Mouse (Mus musculus): ENCODE results near the gene Rhot2. TPM values are rescaled to one million over a fixed set of nuclear protein-coding genes. Genes with fewer than 3 reads are reported as not detected.

Gene Rhot2
- polyA plus RNA-seq, 1 experiment = 87.5 TPM

GRCm38 (mm10) chr17:25867836-25868600 lies 23.4 kb upstream of the Rhot2 start:
- H3K27me3 ChIP-seq (ENCODE audit: control insufficient read depth, insufficient read depth, low read length) = no peaks in the 10 kb centered on the region
- 1% methylated on average over 42 of the region's 42 CpGs for WGBS
- no peaks in the 10 kb centered on the region for H3K36me3 ChIP-seq (ENCODE audit: control insufficient read depth, insufficient read depth, low read length)
- TF ChIP-seq POLR2A (IDR thresholded peaks at IDR 0.05; ENCODE audit: low read depth, low read length) (no peak), CTCF (IDR thresholded peaks at IDR 0.05; ENCODE audit: extremely low read depth, insufficient read length, insufficient replicate concordance, low read depth, low read length) (no peak)
- peak overlapping the region; percentile 64 for H3K27ac ChIP-seq (ENCODE audit: insufficient read depth, low read depth, low read length)
- H3K4me1 ChIP-seq (ENCODE audit: control insufficient read depth, insufficient read depth, insufficient read length, low read length) = peaks cover 34% of the 10 kb centered on the region
- peak overlapping the region; percentile 90 for H3K4me3 ChIP-seq (ENCODE audit: low read depth, low read length)

- Histone ChIP-seq H3K4me1 (ENCODE audit: control insufficient read depth, insufficient read depth, insufficient read length, low read length) (peaks cover 34% of the 10 kb centered on the region), H3K27me3 (ENCODE audit: control insufficient read depth, insufficient read depth, low read length) (no peaks in the 10 kb centered on the region), H3K27ac (ENCODE audit: insufficient read depth, low read depth, low read length) (peak overlapping the region; percentile 64), H3K36me3 (ENCODE audit: control insufficient read depth, insufficient read depth, low read length) (no peaks in the 10 kb centered on the region), H3K4me3 (ENCODE audit: low read depth, low read length) (peak overlapping the region; percentile 90)
- TF ChIP-seq CTCF (IDR thresholded peaks at IDR 0.05; ENCODE audit: extremely low read depth, insufficient read length, insufficient replicate concordance, low read depth, low read length) (no peak), POLR2A (IDR thresholded peaks at IDR 0.05; ENCODE audit: low read depth, low read length) (no peak)
- 7% methylated on average over 7 of the region's 7 CpGs for WGBS
These were observed 22.8 kb upstream of the Rhot2 start for GRCm38 (mm10) chr17:25867509-25867835.

GRCm38 (mm10) chr17:25866172-25866571 lies 21.5 kb upstream of the Rhot2 start:
- no peak for TF ChIP-seq CTCF (IDR thresholded peaks at IDR 0.05; ENCODE audit: extremely low read depth, insufficient read length, insufficient replicate concordance, low read depth, low read length)
- no peak for TF ChIP-seq POLR2A (IDR thresholded peaks at IDR 0.05; ENCODE audit: low read depth, low read length)
- H3K36me3 ChIP-seq (ENCODE audit: control insufficient read depth, insufficient read depth, low read length) = no peaks in the 10 kb centered on the region
- peaks cover 39% of the 10 kb centered on the region for H3K4me1 ChIP-seq (ENCODE audit: control insufficient read depth, insufficient read depth, insufficient read length, low read length)
- no peak overlapping the region for H3K4me3 ChIP-seq (ENCODE audit: low read depth, low read length)
- H3K27ac ChIP-seq (ENCODE audit: insufficient read depth, low read depth, low read length) = no peak overlapping the region
- no peaks in the 10 kb centered on the region for H3K27me3 ChIP-seq (ENCODE audit: control insufficient read depth, insufficient read depth, low read length)
- 74% methylated on average over 3 of the region's 3 CpGs for WGBS

DNA sequence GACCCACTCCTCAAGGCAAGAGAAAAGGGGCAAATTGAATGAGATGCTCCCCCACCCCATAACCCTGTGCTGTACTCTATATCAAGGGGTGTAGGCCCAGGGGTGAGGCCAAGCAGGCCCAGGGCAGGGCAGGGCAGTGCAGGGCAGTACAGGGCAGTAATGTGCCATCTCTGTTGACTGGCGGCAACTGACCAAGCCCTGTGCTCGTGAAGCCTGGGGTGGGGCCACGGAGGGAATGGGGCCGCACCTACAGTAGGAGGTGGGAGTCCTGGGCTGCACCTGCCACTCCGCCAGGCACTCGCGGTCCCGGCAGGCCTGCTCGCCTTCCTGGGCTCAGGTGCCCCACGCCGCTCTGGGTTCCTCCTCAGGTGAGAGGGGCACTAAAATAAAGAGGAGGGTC lies 20.6 kb upstream of the Rhot2 start:
- H3K27ac ChIP-seq (ENCODE audit: insufficient read depth, low read depth, low read length) = peak overlapping the region; percentile 44; the same call in 1 of the 2 replicates
- H3K4me3 ChIP-seq (ENCODE audit: low read depth, low read length) = peak overlapping the region; percentile 39
- peak; percentile 26; the same call in 1 of the 2 replicates for TF ChIP-seq POLR2A (IDR thresholded peaks at IDR 0.05; ENCODE audit: low read depth, low read length)
- TF ChIP-seq CTCF (IDR thresholded peaks at IDR 0.05; ENCODE audit: extremely low read depth, insufficient read length, insufficient replicate concordance, low read depth, low read length) = no peak
- WGBS = 43% methylated on average over 11 of the region's 11 CpGs
- H3K4me1 ChIP-seq (ENCODE audit: control insufficient read depth, insufficient read depth, insufficient read length, low read length) = peaks cover 45% of the 10 kb centered on the region
- H3K27me3 ChIP-seq (ENCODE audit: control insufficient read depth, insufficient read depth, low read length) = no peaks in the 10 kb centered on the region
- H3K36me3 ChIP-seq (ENCODE audit: control insufficient read depth, insufficient read depth, low read length) = no peaks in the 10 kb centered on the region

DNA sequence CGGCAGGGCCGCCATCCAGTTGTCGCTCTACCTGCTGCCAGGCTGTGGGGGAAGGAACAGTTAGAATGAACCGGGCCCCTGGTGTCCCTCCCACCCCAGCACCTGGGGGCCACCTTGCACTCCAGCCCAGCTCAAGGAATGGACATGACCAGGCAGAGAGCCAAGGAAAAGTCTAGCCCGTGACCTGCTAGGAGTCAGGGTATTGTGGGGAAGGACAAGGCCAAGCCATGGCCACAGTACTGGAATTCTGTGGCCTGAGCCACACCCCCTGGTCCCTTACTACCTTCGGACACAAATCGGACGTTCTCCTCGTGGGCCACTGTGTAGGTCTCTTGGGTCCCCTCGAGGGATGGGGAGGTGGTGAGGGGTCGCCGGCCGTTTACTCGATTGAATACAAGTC lies 19.7 kb upstream of the Rhot2 start:
- Histone ChIP-seq H3K36me3 (ENCODE audit: control insufficient read depth, insufficient read depth, low read length) (no peaks in the 10 kb centered on the region), H3K4me3 (ENCODE audit: low read depth, low read length) (no peak overlapping the region), H3K27ac (ENCODE audit: insufficient read depth, low read depth, low read length) (peak overlapping the region; percentile 44), H3K27me3 (ENCODE audit: control insufficient read depth, insufficient read depth, low read length) (no peaks in the 10 kb centered on the region), H3K4me1 (ENCODE audit: control insufficient read depth, insufficient read depth, insufficient read length, low read length) (peaks cover 45% of the 10 kb centered on the region)
- 77% methylated on average over 14 of the region's 14 CpGs for WGBS
- no peak for TF ChIP-seq POLR2A (IDR thresholded peaks at IDR 0.05; ENCODE audit: low read depth, low read length)
- TF ChIP-seq CTCF (IDR thresholded peaks at IDR 0.05; ENCODE audit: extremely low read depth, insufficient read length, insufficient replicate concordance, low read depth, low read length) = no peak

- Histone ChIP-seq H3K27ac (ENCODE audit: insufficient read depth, low read depth, low read length) (peak overlapping the region; percentile 44), H3K4me1 (ENCODE audit: control insufficient read depth, insufficient read depth, insufficient read length, low read length) (peaks cover 40% of the 10 kb centered on the region)
- WGBS = 36% methylated on average over 6 of the region's 6 CpGs
These were observed 19.0 kb upstream of the Rhot2 start for GRCm38 (mm10) chr17:25863681-25864080.

GRCm38 (mm10) chr17:25861704-25862612 lies 17.3 kb upstream of the Rhot2 start:
- 0 out of 2 replicates have a peak, but pooled peaks have one; percentile 39 for TF ChIP-seq POLR2A (IDR thresholded peaks at IDR 0.05; ENCODE audit: low read depth, low read length)
- TF ChIP-seq CTCF (IDR thresholded peaks at IDR 0.05; ENCODE audit: extremely low read depth, insufficient read length, insufficient replicate concordance, low read depth, low read length) = no peak
- WGBS = 4% methylated on average over 6 of the region's 6 CpGs
- H3K4me3 ChIP-seq (ENCODE audit: low read depth, low read length) = peak overlapping the region; percentile 81
- no peaks in the 10 kb centered on the region for H3K36me3 ChIP-seq (ENCODE audit: control insufficient read depth, insufficient read depth, low read length)
- H3K27ac ChIP-seq (ENCODE audit: insufficient read depth, low read depth, low read length) = peak overlapping the region; percentile 46
- H3K27me3 ChIP-seq (ENCODE audit: control insufficient read depth, insufficient read depth, low read length) = no peaks in the 10 kb centered on the region
- H3K4me1 ChIP-seq (ENCODE audit: control insufficient read depth, insufficient read depth, insufficient read length, low read length) = peaks cover 35% of the 10 kb centered on the region

More at GRCm38 (mm10) chr17:25863681-25864080, 19.0 kb upstream of the Rhot2 start:
- Histone ChIP-seq H3K36me3 (ENCODE audit: control insufficient read depth, insufficient read depth, low read length) (no peaks in the 10 kb centered on the region), H3K4me3 (ENCODE audit: low read depth, low read length) (no peak overlapping the region), H3K27me3 (ENCODE audit: control insufficient read depth, insufficient read depth, low read length) (no peaks in the 10 kb centered on the region)
- TF ChIP-seq POLR2A (IDR thresholded peaks at IDR 0.05; ENCODE audit: low read depth, low read length) = no peak
- 0 out of 2 replicates have a peak, but pooled peaks have one; percentile 18 for TF ChIP-seq CTCF (IDR thresholded peaks at IDR 0.05; ENCODE audit: extremely low read depth, insufficient read length, insufficient replicate concordance, low read depth, low read length)

All from small intestine, adult 2 months (tissue).